Mouse (Mus musculus) spleen, adult 2 months (tissue): Measurements from ENCODE around the gene Vill.

Experiments used
- CTCF ChIP-seq: fragments of 200-500 bp; IDR thresholded peaks from 2 replicates; pipeline ENCODE4 v1.5.1; 2011; ENCODE audit warnings: mild to moderate bottlenecking, inconsistent platforms; ENCODE audit not compliant: insufficient read depth, insufficient read length, insufficient replicate concordance; ENCODE audit errors: extremely low read depth
- POLR2A ChIP-seq: fragments of 200-500 bp; IDR thresholded peaks from 2 replicates; pipeline ENCODE4 v1.6.1; 2011; ENCODE audit warnings: low read depth, low read length, inconsistent platforms

DNA sequence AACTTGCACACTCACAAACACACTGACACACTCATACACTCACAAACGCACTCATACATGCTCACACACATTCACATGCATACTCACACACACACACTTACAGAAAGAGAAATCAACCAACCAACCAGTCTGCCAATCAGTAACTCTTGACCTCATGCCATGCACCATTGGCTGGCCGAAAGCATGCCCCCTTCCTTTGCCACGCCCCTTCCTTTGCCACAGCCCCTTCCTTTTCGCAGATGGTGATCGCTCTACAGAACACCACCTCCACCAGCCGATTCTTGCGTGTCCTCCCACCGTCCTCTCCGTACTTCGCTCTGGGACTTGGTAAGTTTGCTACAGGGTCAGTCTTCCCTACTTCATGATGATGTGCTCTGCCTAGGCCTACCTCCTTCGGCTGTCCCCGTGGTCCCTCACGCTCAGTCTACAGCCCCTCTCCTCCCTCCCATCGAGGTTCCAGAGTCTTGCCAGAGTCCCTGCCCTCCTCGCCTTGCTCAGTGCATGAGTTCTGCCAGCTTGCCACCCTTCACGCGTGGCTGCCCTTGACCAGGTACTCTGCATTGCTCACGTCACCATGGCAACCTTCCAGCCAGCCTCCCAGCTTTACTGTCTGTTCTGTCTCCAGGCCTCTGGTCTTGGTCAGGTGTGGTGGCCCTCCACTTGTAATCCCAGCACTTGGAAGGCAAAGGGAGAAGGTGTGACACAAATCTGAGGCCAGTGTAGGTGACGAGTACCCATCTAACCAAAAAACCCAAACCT lies 67.0 kb downstream of the Vill start:
- TF ChIP-seq CTCF (no peak), POLR2A (no peak)
